Mouse (Mus musculus): ENCODE measurements at regions not wholly inside any gene's neighbourhood (a gene's known extent, or its start where the extent isn't known, plus 50 kb on each side); places are given as distances from the start of the nearest gene placed in this dataset.

- TF ChIP-seq CTCF (IDR thresholded peaks at IDR 0.05; ENCODE audit: insufficient read depth, low read length) (no peak), POLR2A (IDR thresholded peaks at IDR 0.05; ENCODE audit: borderline replicate concordance, extremely low read depth, low read depth, low read length) (no peak)
Observed at GRCm38 (mm10) chr6:39260480-39260879, 53.9 kb upstream of the Kdm7a start.
